Mouse (Mus musculus) lung, embryonic 14.5 days (tissue): Measurements from ENCODE around the gene Anks3. TPM values are rescaled to one million over a fixed set of nuclear protein-coding genes. Genes with fewer than 3 reads are reported as not detected.

Experiments
- ATAC-seq: fragments of 200-750 bp; cut with Nextera tagmentation; 2 replicates; pipeline ENCODE4 v1.8.0; 2017; ENCODE audit warnings: mild to moderate bottlenecking, moderate TSS enrichment, moderate library complexity; ENCODE audit not compliant: insufficient read depth
- DNase-seq: peaks from one replicate; pipeline ENCODE4 v3.0.0-alpha.2; 2015
- H3K27ac ChIP-seq: fragments of 300-500 bp; sonication (generic); 2 replicates; pipeline ENCODE4 v1.5.1; 2014; ENCODE audit warnings: low read depth, mild to moderate bottlenecking, moderate library complexity
- H3K27me3 ChIP-seq: fragments of 300-500 bp; sonication (generic); 2 replicates; pipeline ENCODE4 v1.6.1; 2014; ENCODE audit warnings: low read length, control low read depth; ENCODE audit not compliant: insufficient read depth
- H3K36me3 ChIP-seq: fragments of 300-500 bp; sonication (generic); 2 replicates; pipeline ENCODE4 v1.6.1; 2014; ENCODE audit warnings: control low read depth; ENCODE audit not compliant: insufficient read depth
- H3K4me1 ChIP-seq: fragments of 300-500 bp; sonication (generic); 2 replicates; pipeline ENCODE4 v1.6.1; 2014; ENCODE audit warnings: antibody characterized with exemption, control low read depth; ENCODE audit not compliant: insufficient read depth
- H3K4me2 ChIP-seq: fragments of 300-500 bp; sonication (generic); 2 replicates; pipeline ENCODE4 v1.6.1; 2014; ENCODE audit warnings: mild to moderate bottlenecking
- H3K4me3 ChIP-seq: fragments of 300-500 bp; sonication (generic); 2 replicates; pipeline ENCODE4 v1.5.1; 2014; ENCODE audit warnings: low read depth, low read length
- H3K9ac ChIP-seq: fragments of 300-500 bp; sonication (generic); 2 replicates; pipeline ENCODE4 v1.6.1; 2014
- H3K9me3 ChIP-seq: fragments of 300-500 bp; sonication (generic); 2 replicates; pipeline ENCODE4 v1.6.1; 2016; ENCODE audit warnings: low read depth, low read length, control low read depth
- CTCF ChIP-seq: IDR thresholded peaks from 2 replicates; pipeline ENCODE4 v1.5.1; 2016; ENCODE audit warnings: antibody characterized with exemption, low read depth
- WGBS: fragments of 180-500 bp; shearing (Covaris S2); extraction: QIAGEN DNeasy Blood & Tissue Kit; methylation state at CpG from one replicate; pipeline ENCODE4 v1.1.7; 2014; 5-methylcytosine and 5-hydroxymethylcytosine counted together
- polyA plus RNA-seq: library from polyadenylated mRNA; unstranded; fragments of >200 nt; fragmentation: Nextera tagmentation; extraction: Ambion mirVana; gene quantifications from 2 replicates; pipeline ENCODE4 v1.2.1, GENCODE M21; 2014

Gene Anks3
- polyA plus RNA-seq, 1 experiment from 2014 or later, result 53.1 TPM

DNA sequence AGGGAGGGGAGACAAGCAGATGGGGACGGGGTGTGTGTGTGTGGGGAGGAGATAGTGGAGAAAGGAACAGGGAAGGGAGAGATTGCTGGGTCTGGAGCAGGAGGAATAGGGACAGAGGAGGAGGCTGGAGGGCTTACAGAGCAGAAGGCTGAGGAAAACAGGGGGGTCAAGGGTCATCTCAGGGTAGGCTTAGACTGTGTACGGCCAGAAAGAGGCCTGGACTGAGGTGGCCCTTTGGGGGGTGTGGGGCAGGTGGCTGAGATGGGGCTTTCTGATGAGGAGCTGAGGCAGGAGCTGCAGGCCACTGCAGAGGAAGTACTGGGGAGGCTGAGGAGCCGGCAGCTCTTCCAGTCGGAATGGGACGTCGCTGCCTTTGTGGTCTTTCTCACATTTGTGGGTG lies 43.5 kb upstream of the Anks3 start:
- DNase-seq, result no peak
- peak overlapping the region; percentile 16; the same call in 1 of the 2 replicates for H3K4me3 ChIP-seq
- no peaks in the 10 kb centered on the region for H3K9me3 ChIP-seq
- H3K36me3 ChIP-seq, result 0 out of 2 replicates have a peak, but pooled peaks cover 6% of the 10 kb centered on the region
- H3K9ac ChIP-seq, result no peak overlapping the region
- WGBS, result 38% methylated on average over 6 of the region's 6 CpGs
- H3K27me3 ChIP-seq, result no peaks in the 10 kb centered on the region
- H3K4me1 ChIP-seq, result no peaks in the 10 kb centered on the region
- no peak overlapping the region for H3K27ac ChIP-seq
- no peak for TF ChIP-seq CTCF
- peak overlapping the region; percentile 51 for H3K4me2 ChIP-seq
- ATAC-seq, result no peak

DNA sequence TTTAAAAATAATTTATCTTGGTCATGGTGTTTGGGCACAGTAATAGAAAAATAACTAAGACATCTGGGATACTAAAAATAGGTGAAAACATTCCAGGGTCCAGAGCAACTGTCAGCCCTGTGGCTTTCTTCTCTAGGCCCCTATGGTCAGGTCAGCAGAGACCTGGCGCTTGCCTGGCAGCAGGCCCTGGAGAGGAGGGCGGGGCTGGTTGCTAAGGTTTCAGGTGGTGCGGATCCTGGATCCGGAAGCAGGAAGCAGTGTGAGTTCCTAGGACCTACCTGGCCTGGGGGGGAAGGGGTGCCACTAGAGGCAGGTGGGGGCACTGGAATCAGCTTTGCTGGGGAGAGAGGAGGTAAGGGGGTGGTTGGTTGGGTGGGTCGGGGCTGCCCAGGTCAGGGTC lies 43.1 kb upstream of the Anks3 start, which contains the start of gene Smim22:
Gene Smim22 (plus strand): TSS at position 222 of the 400 bp plus-strand sequence.
- TF ChIP-seq CTCF, result no peak
- Histone ChIP-seq H3K27ac (no peak within 1 kb of the TSS), H3K9me3 (no peaks in the 10 kb centered on the region), H3K9ac (no peak within 1 kb of the TSS), H3K27me3 (no peaks in the 10 kb centered on the region), H3K4me3 (peak within 1 kb of the TSS; percentile 16; the same call in 1 of the 2 replicates), H3K4me1 (no peaks in the 10 kb centered on the region), H3K36me3 (0 out of 2 replicates have a peak, but pooled peaks cover 6% of the 10 kb centered on the region), H3K4me2 (peak within 1 kb of the TSS; percentile 51)
- ATAC-seq, result peak; percentile 50; the same call in 1 of the 2 replicates
- WGBS, result 46% methylated on average over 5 of the region's 5 CpGs
- peak; percentile 61 for DNase-seq

DNA sequence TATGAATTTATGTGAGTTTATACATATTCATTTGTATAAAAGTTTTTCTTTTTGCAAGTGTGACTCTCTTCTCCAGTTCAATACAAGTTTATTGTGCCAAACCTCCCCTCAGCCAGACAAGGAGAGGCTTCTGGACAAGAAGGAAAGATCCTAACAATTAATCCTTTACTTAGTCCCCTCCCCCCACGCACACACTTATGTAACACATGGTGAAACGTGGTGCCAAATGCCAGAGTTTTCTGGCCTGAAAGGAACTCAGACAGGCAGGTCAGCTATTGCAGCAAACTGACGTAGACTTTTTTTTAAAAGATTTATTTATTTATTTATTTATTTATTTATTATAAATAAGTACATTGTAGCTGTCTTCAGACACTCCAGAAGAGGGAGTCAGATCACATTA lies 36.6 kb upstream of the Anks3 start:
- H3K4me2 ChIP-seq, result no peak overlapping the region
- H3K4me1 ChIP-seq, result no peaks in the 10 kb centered on the region
- no peaks in the 10 kb centered on the region for H3K27me3 ChIP-seq
- ATAC-seq (no peak), DNase-seq (no peak)
- 49% methylated on average over 3 of the region's 3 CpGs for WGBS
- no peak overlapping the region for H3K9ac ChIP-seq
- H3K27ac ChIP-seq, result no peak overlapping the region
- no peak overlapping the region for H3K4me3 ChIP-seq
- no peak for TF ChIP-seq CTCF
- H3K9me3 ChIP-seq, result no peaks in the 10 kb centered on the region
- no peaks in the 10 kb centered on the region for H3K36me3 ChIP-seq

DNA sequence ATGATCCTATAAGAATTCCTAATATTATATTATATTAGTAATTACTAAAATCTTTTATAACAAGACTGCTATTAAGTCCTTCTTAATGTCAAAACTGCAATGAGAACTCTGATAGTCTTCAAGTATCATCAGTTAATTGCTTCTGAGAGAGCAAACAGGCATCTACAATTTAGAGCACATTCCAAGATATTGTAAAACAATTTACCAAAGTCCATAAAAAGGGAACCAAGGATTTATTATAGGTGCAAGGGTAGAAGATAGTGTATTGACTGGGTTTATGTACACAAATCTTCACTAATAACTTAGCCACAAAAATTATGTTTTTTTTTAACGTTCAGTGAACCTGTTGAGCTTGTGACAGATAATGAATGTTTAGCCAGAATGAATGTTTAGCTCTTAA lies 35.0 kb upstream of the Anks3 start:
- Histone ChIP-seq H3K4me1 (no peaks in the 10 kb centered on the region), H3K27me3 (no peaks in the 10 kb centered on the region), H3K36me3 (no peaks in the 10 kb centered on the region), H3K4me3 (no peak overlapping the region), H3K9me3 (no peaks in the 10 kb centered on the region), H3K9ac (no peak overlapping the region), H3K27ac (no peak overlapping the region), H3K4me2 (no peak overlapping the region)
- TF ChIP-seq CTCF, result no peak
- ATAC-seq, result no peak
- DNase-seq, result no peak
- 42% methylated on average over 1 of the region's 1 CpGs for WGBS

DNA sequence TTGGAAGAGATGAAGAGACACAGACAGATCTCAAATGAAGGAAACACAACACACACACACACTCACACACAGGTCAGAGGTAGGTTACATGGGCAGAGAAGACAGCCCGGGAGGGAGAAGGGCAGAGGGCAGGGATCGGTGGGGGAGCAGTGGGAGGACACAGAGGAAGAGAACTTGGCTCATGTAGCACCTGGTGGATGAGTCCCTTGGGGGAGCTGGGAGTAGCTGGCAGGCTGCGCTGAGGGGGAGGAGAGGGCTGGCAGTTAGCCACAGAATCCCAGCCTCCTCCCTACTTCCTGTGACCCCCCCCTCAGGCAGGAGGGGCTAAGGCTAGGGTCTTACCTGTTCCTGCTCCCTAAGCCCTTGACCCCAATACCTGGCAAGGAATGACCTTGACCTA lies 33.5 kb upstream of the Anks3 start, which contains the start of gene Sept12:
Gene Sept12 (minus strand): TSS at position 300 of the 400 bp plus-strand sequence.
- H3K4me3 ChIP-seq, result no peak within 1 kb of the TSS
- ATAC-seq (no peak), DNase-seq (peak; percentile 13)
- H3K4me2 ChIP-seq, result no peak within 1 kb of the TSS
- H3K9me3 ChIP-seq, result no peaks in the 10 kb centered on the region
- H3K4me1 ChIP-seq, result no peaks in the 10 kb centered on the region
- WGBS, result 36% methylated on average over 2 of the region's 3 CpGs
- no peak within 1 kb of the TSS for H3K27ac ChIP-seq
- no peak for TF ChIP-seq CTCF
- H3K9ac ChIP-seq, result no peak within 1 kb of the TSS
- no peaks in the 10 kb centered on the region for H3K27me3 ChIP-seq
- H3K36me3 ChIP-seq, result no peaks in the 10 kb centered on the region

DNA sequence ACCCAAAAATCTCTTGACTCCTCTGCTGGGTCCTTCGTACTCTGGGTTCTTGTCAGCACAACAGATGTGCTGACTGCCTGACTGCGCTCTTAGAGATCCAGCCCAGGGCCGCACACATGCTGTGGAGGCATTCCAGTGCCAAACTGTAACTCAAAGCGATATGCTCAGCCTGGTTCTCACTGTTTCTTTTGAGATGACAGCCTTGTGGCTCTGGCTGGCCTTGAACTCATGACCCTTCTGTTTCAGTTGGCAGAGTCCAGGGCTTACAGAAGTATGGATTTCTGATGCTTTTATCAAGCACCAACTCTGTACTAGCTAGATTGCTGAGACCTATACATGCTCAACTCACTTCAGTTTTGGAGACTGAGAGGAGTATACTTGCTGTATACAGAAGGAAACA lies 29.3 kb upstream of the Anks3 start:
- WGBS, result 81% methylated on average over 4 of the region's 4 CpGs

DNA sequence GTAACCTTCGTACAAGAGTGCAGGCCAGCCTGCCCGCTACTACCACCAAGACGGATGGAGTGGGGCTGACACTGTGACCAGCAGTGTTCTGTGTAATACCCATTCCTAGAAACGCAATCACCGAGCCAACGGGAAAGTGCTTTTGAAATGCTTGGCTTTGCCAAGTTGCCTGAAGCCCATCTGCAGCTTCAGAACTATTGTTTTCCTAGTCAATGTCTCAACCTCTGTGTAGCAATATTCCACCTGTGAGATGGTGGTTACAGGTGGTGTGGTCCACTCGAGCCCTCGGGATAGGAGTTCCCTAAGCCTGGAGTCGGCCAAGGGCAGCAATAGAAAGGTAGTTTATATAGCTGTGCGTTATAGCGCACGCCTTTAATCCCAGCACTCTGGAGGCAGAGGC lies 20.7 kb upstream of the Anks3 start:
- H3K4me1 ChIP-seq, result no peaks in the 10 kb centered on the region
- H3K4me2 ChIP-seq, result no peak overlapping the region
- no peak overlapping the region for H3K4me3 ChIP-seq
- H3K27ac ChIP-seq, result no peak overlapping the region
- no peak overlapping the region for H3K9ac ChIP-seq
- ATAC-seq, result no peak
- no peak for TF ChIP-seq CTCF
- WGBS, result 89% methylated on average over 12 of the region's 12 CpGs
- no peaks in the 10 kb centered on the region for H3K9me3 ChIP-seq
- H3K27me3 ChIP-seq, result no peaks in the 10 kb centered on the region
- no peaks in the 10 kb centered on the region for H3K36me3 ChIP-seq
- no peak for DNase-seq

More for the DNA sequence above, 29.3 kb upstream of the Anks3 start:
- Histone ChIP-seq H3K4me1 (no peaks in the 10 kb centered on the region), H3K9me3 (no peaks in the 10 kb centered on the region), H3K27me3 (no peaks in the 10 kb centered on the region), H3K4me3 (no peak overlapping the region), H3K27ac (no peak overlapping the region), H3K36me3 (no peaks in the 10 kb centered on the region), H3K4me2 (no peak overlapping the region), H3K9ac (no peak overlapping the region)
- no peak for TF ChIP-seq CTCF
- ATAC-seq, result no peak
- DNase-seq, result no peak
